Mouse (Mus musculus) embryo, embryonic 10.5 days (tissue): ENCODE data around the gene Bicral.

Experiments used
- DNase-seq: peaks from one replicate; pipeline ENCODE4 v3.0.0-alpha.2; 2015; ENCODE audit warnings: low spot score

Gene Bicral

GRCm38 (mm10) chr17:46843022-46843421 is 15.3 kb downstream of the Bicral start:
- no peak for DNase-seq

GRCm38 (mm10) chr17:46840304-46841010 is 17.8 kb downstream of the Bicral start:
- no peak for DNase-seq

- DNase-seq: no peak
Observed at GRCm38 (mm10) chr17:46838396-46838920, 19.8 kb downstream of the Bicral start.

- no peak for DNase-seq
Observed at GRCm38 (mm10) chr17:46837897-46838296, 20.4 kb downstream of the Bicral start.

- DNase-seq: no peak
Observed at GRCm38 (mm10) chr17:46835093-46835715, 23.1 kb downstream of the Bicral start.

GRCm38 (mm10) chr17:46832981-46833305 is 25.3 kb downstream of the Bicral start:
- DNase-seq: no peak

GRCm38 (mm10) chr17:46832101-46832980 is 25.9 kb downstream of the Bicral start:
- no peak for DNase-seq

GRCm38 (mm10) chr17:46829856-46830535 is 28.3 kb downstream of the Bicral start:
- no peak for DNase-seq

- DNase-seq: no peak
Observed at GRCm38 (mm10) chr17:46828935-46829334, 29.3 kb downstream of the Bicral start.

GRCm38 (mm10) chr17:46823091-46823490 is 35.2 kb downstream of the Bicral start:
- DNase-seq: no peak

GRCm38 (mm10) chr17:46820628-46821027 is 37.7 kb downstream of the Bicral start:
- no peak for DNase-seq

GRCm38 (mm10) chr17:46817734-46818158 is 40.5 kb downstream of the Bicral start:
- DNase-seq: no peak

GRCm38 (mm10) chr17:46816306-46816705 is 42.0 kb downstream of the Bicral start:
- DNase-seq: no peak

GRCm38 (mm10) chr17:46814497-46814896 is 43.8 kb downstream of the Bicral start:
- no peak for DNase-seq

- no peak for DNase-seq
Observed at GRCm38 (mm10) chr17:46813637-46814036, 44.6 kb downstream of the Bicral start.

- no peak for DNase-seq
Observed at GRCm38 (mm10) chr17:46812442-46812841, 45.8 kb downstream of the Bicral start.

GRCm38 (mm10) chr17:46810672-46811071 is 47.6 kb downstream of the Bicral start:
- DNase-seq: no peak

GRCm38 (mm10) chr17:46809131-46809830 is 49.0 kb downstream of the Bicral start:
- no peak for DNase-seq

- DNase-seq: no peak
Observed at GRCm38 (mm10) chr17:46808376-46808775, 49.9 kb downstream of the Bicral start.

- DNase-seq: no peak
Observed at GRCm38 (mm10) chr17:46801761-46802160, 56.5 kb downstream of the Bicral start.

GRCm38 (mm10) chr17:46799680-46800079 is 58.6 kb downstream of the Bicral start:
- no peak for DNase-seq
